Mouse (Mus musculus): ENCODE data around the gene Avpi1. TPM values are rescaled to one million over a fixed set of nuclear protein-coding genes. Genes with fewer than 3 reads are reported as not detected.
A peak's percentile ranks its signal among the peaks of the same experiment; 100 is the strongest.
"Not testable (repeated sequence)": the region's sequence is repeated elsewhere in the genome, so short reads cannot be mapped to it uniquely, and the experiment has no call there.

Avpi1 gene
- polyA plus RNA-seq, 1 experiment: 92.7 TPM

DNA sequence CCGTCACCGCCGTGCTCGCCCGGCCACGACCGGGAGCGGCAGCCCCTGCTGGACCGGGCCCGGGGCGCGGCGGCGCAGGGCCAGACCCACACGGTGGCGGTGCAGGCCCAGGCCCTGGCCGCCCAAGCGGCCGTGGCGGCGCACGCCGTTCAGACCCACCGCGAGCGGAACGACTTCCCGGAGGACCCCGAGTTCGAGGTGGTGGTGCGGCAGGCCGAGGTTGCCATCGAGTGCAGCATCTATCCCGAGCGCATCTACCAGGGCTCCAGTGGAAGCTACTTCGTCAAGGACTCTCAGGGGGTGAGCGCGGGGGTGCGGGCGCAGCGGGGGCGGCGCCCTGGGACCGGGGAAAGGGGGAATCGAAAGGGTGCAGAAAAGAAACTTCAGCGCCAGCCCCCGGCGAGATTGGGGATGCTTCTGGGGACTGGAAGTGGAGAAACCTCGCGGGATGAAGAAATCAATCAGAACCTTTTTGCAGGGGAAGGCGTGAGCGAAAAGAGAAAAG is 38.2 kb downstream of the Avpi1 start:
- Histone ChIP-seq H3ac (ENCODE audit: control insufficient read depth, insufficient read length, low read depth) (peak overlapping the region; percentile 83), H3K79me2 (ENCODE audit: control insufficient read depth, insufficient read depth) (peaks cover 55% of the 10 kb centered on the region), H3K4me3 (ENCODE audit: insufficient read depth, poor library complexity, severe bottlenecking) (peak overlapping the region; percentile 64), H3K27me3 (ENCODE audit: control insufficient read depth, insufficient read depth, insufficient read length) (no peaks in the 10 kb centered on the region), H3K36me3 (ENCODE audit: control insufficient read depth, insufficient read depth) (peaks cover 16% of the 10 kb centered on the region), H3K79me3 (ENCODE audit: low read depth) (peaks cover 20% of the 10 kb centered on the region)
- TF ChIP-seq MAX (IDR thresholded peaks at IDR 0.05): no peak
- TF ChIP-seq MYOG (IDR thresholded peaks at IDR 0.05; ENCODE audit: control insufficient read depth, extremely low read depth, insufficient read length): no peak
- no peak for TF ChIP-seq MYOD1 (IDR thresholded peaks at IDR 0.05; ENCODE audit: control insufficient read depth, insufficient read length, low read depth)

DNA sequence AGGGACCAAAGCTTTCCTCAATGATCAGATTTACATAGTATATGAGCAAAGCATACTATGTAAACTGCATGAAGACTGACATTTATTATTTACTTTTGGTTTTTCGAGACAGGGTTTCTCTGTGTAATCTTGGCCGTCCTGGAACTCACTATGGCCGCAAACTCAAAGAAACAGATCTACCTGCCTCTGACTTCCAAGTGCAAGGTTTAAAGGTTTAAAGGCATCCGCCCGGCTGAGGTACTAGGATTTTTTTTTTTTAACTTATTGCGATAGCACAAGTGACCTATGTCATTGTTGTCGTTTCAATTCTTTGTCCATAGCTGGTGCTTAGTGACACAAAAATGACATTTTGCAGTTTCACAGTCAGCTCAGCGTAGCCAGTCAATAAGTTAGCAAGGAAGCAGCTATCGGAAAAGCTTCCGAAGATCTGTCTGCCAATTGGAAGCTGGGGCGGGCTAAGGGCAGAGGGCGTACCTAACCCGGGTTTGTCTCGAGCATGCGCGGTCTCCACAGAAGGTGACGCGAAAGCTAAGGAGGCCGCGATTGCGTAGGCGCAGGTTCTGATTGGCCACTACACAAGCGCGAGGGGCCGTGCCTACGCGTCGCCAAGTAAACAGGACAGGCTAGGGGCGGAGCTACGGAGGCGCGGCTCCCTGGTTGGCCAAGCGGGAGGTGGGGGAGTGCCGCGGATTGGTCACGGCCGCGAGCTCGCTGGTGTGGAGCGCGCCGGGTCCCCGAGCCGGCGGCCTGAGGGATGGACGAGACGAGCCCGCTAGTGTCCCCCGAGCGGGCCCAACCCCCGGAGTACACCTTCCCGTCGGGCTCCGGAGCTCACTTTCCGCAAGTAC is 38.9 kb downstream of the Avpi1 start, which contains the start of gene Pi4k2a:
Gene Pi4k2a, plus strand, starts transcription at position 723 of the 848 bp plus-strand sequence.
- H3K36me3 ChIP-seq (ENCODE audit: control insufficient read depth, insufficient read depth): peaks cover 9% of the 10 kb centered on the region
- H3ac ChIP-seq (ENCODE audit: control insufficient read depth, insufficient read length, low read depth): peak within 1 kb of the TSS; percentile 83
- peak within 1 kb of the TSS; percentile 64 for H3K4me3 ChIP-seq (ENCODE audit: insufficient read depth, poor library complexity, severe bottlenecking)
- TF ChIP-seq CTCF (IDR thresholded peaks at IDR 0.05; ENCODE audit: control insufficient read depth, insufficient read depth, insufficient read length) (no peak), CEBPB (IDR thresholded peaks at IDR 0.05; ENCODE audit: low read depth) (peak; percentile 21), MYOD1 (IDR thresholded peaks at IDR 0.05; ENCODE audit: control insufficient read depth, insufficient read length, low read depth) (no peak), FOSL1 (IDR thresholded peaks at IDR 0.05; ENCODE audit: insufficient read depth, low read length, poor library complexity, severe bottlenecking) (no peak), MAX (IDR thresholded peaks at IDR 0.05) (peak; percentile 85), USF1 (IDR thresholded peaks at IDR 0.05; ENCODE audit: low read depth) (no peak), MYOG (IDR thresholded peaks at IDR 0.05; ENCODE audit: control insufficient read depth, extremely low read depth, insufficient read length) (no peak)
- H3K79me3 ChIP-seq (ENCODE audit: low read depth): peaks cover 18% of the 10 kb centered on the region
- H3K27me3 ChIP-seq (ENCODE audit: control insufficient read depth, insufficient read depth, insufficient read length): no peaks in the 10 kb centered on the region
- H3K79me2 ChIP-seq (ENCODE audit: control insufficient read depth, insufficient read depth): peaks cover 52% of the 10 kb centered on the region

DNA sequence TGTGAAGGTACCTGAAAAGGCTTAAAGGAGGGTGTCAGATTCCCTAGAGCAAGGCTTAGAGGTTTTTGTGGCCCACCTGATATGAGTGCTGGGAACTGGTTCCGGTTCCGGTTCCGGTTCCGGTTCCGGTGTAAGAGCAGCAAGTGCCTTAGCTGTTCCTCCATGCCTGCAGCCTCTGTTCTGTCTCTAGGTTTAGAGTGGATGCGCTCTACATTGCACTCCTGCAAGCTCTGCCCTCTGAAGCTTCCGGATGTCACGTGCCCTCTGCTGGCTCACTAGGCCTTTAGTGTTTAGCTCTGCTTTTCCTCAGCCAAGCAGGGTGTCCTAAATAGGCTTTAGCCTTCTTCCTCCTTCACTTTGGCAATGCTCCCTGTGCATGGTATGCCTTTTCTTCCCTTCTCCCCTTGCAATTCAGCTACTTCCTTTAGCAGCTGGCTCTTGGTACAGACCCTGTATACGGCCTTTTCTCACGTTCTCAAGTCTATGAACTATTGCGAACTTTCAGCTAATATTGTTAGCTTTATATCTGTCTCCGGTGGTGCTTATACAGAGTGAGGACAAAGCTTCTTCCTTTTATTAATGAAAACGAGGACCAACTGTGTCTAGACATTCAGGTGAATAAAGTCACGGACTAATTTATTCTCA is 39.6 kb downstream of the Avpi1 start:
- TF ChIP-seq USF1 (IDR thresholded peaks at IDR 0.05; ENCODE audit: low read depth) (peak; percentile 90), MAX (IDR thresholded peaks at IDR 0.05) (no peak), MYOG (IDR thresholded peaks at IDR 0.05; ENCODE audit: control insufficient read depth, extremely low read depth, insufficient read length) (no peak)
- Histone ChIP-seq H3K4me3 (ENCODE audit: insufficient read depth, poor library complexity, severe bottlenecking) (no peak overlapping the region), H3K79me3 (ENCODE audit: low read depth) (peaks cover 18% of the 10 kb centered on the region)

GRCm38 (mm10) chr19:42086166-42086565 is 42.7 kb downstream of the Avpi1 start, which contains the start of gene Morn4:
Gene Morn4, minus strand, starts transcription at chr19:42086357.
- no peak for TF ChIP-seq MYOD1 (IDR thresholded peaks at IDR 0.05; ENCODE audit: control insufficient read depth, insufficient read length, low read depth)
- no peak for TF ChIP-seq CTCF (IDR thresholded peaks at IDR 0.05; ENCODE audit: control insufficient read depth, insufficient read depth, insufficient read length)
- TF ChIP-seq MAX (IDR thresholded peaks at IDR 0.05): no peak
- TF ChIP-seq FOSL1 (IDR thresholded peaks at IDR 0.05; ENCODE audit: insufficient read depth, low read length, poor library complexity, severe bottlenecking): no peak
- no peak for TF ChIP-seq CEBPB (IDR thresholded peaks at IDR 0.05; ENCODE audit: low read depth)
- Histone ChIP-seq H3ac (ENCODE audit: control insufficient read depth, insufficient read length, low read depth) (peak within 1 kb of the TSS; percentile 81), H3K79me3 (ENCODE audit: low read depth) (peaks cover 4% of the 10 kb centered on the region), H3K4me3 (ENCODE audit: insufficient read depth, poor library complexity, severe bottlenecking) (peak within 1 kb of the TSS; percentile 57), H3K36me3 (ENCODE audit: control insufficient read depth, insufficient read depth) (no peaks in the 10 kb centered on the region), H3K27me3 (ENCODE audit: control insufficient read depth, insufficient read depth, insufficient read length) (no peaks in the 10 kb centered on the region), H3K79me2 (ENCODE audit: control insufficient read depth, insufficient read depth) (peaks cover 15% of the 10 kb centered on the region)

More for the DNA sequence above, 39.6 kb downstream of the Avpi1 start:
- H3ac ChIP-seq (ENCODE audit: control insufficient read depth, insufficient read length, low read depth): no peak overlapping the region
- H3K27me3 ChIP-seq (ENCODE audit: control insufficient read depth, insufficient read depth, insufficient read length): no peaks in the 10 kb centered on the region
- peaks cover 44% of the 10 kb centered on the region for H3K79me2 ChIP-seq (ENCODE audit: control insufficient read depth, insufficient read depth)
- peaks cover 1% of the 10 kb centered on the region for H3K36me3 ChIP-seq (ENCODE audit: control insufficient read depth, insufficient read depth)

- no peaks in the 10 kb centered on the region for H3K79me3 ChIP-seq (ENCODE audit: low read depth)
- H3K4me3 ChIP-seq (ENCODE audit: insufficient read depth, poor library complexity, severe bottlenecking): peak overlapping the region; percentile 57
- H3ac ChIP-seq (ENCODE audit: control insufficient read depth, insufficient read length, low read depth): peak overlapping the region; percentile 81
- TF ChIP-seq MAX (IDR thresholded peaks at IDR 0.05): no peak
- TF ChIP-seq CEBPB (IDR thresholded peaks at IDR 0.05; ENCODE audit: low read depth): no peak
- TF ChIP-seq USF1 (IDR thresholded peaks at IDR 0.05; ENCODE audit: low read depth): no peak
- no peak for TF ChIP-seq CTCF (IDR thresholded peaks at IDR 0.05; ENCODE audit: control insufficient read depth, insufficient read depth, insufficient read length)
- TF ChIP-seq MYOG (IDR thresholded peaks at IDR 0.05; ENCODE audit: control insufficient read depth, extremely low read depth, insufficient read length): no peak
- TF ChIP-seq MYOD1 (IDR thresholded peaks at IDR 0.05; ENCODE audit: control insufficient read depth, insufficient read length, low read depth): no peak
- TF ChIP-seq FOSL1 (IDR thresholded peaks at IDR 0.05; ENCODE audit: insufficient read depth, low read length, poor library complexity, severe bottlenecking): no peak
- no peaks in the 10 kb centered on the region for H3K27me3 ChIP-seq (ENCODE audit: control insufficient read depth, insufficient read depth, insufficient read length)
- H3K79me2 ChIP-seq (ENCODE audit: control insufficient read depth, insufficient read depth): peaks cover 10% of the 10 kb centered on the region
- H3K36me3 ChIP-seq (ENCODE audit: control insufficient read depth, insufficient read depth): no peaks in the 10 kb centered on the region
Observed at GRCm38 (mm10) chr19:42085690-42086089, 43.2 kb downstream of the Avpi1 start.

- not testable (repeated sequence) for H3K4me3 ChIP-seq (ENCODE audit: insufficient read depth, poor library complexity, severe bottlenecking); H3K27me3 ChIP-seq (ENCODE audit: control insufficient read depth, insufficient read depth, insufficient read length)
Observed at GRCm38 (mm10) chr19:42081613-42082012, 47.2 kb downstream of the Avpi1 start.

More at GRCm38 (mm10) chr19:42081613-42082012, 47.2 kb downstream of the Avpi1 start:
- not testable (repeated sequence) for H3K79me3 ChIP-seq (ENCODE audit: low read depth); H3ac ChIP-seq (ENCODE audit: control insufficient read depth, insufficient read length, low read depth); H3K36me3 ChIP-seq (ENCODE audit: control insufficient read depth, insufficient read depth)
- H3K79me2 ChIP-seq (ENCODE audit: control insufficient read depth, insufficient read depth): peaks cover 16% of the 10 kb centered on the region

Measured in C2C12 (cell line).